ENCODE assay signal across 17 mouse cellular contexts in genomic region chr11:103053191-103054076, GRCm38 (mm10). TPM values are rescaled to one million over a fixed set of nuclear protein-coding genes. Genes with fewer than 3 reads are reported as not detected.
DNase-seq lines count a peak whose midpoint lies in the region.
"Had no signal": no experiment of that assay in that cellular context is flagged by ENCODE, and none has a peak within 500 bp of the region (broad histone marks: within the 10 kb centered on the region; RNA-seq: fewer than 3 reads in every experiment).

No protein-coding gene starts in this region.

- no peaks in the 10 kb centered on the region for H3K9me3 ChIP-seq in heart, embryonic 10.5 days
- H3K9me3 ChIP-seq: embryonic facial prominence, embryonic 13.5 days; hindbrain, embryonic 12.5 days; liver, embryonic 12.5 days; lung, embryonic 15.5 days had no signal

- peaks cover 81% of the 10 kb centered on the region for H3K36me3 ChIP-seq in heart, embryonic 10.5 days
- H3K36me3 ChIP-seq in macrophage (ENCODE audit: inconsistent target), result peaks cover 50% of the 10 kb centered on the region

- intact Hi-C loops in heart, postnatal 14 days (cut with DNase I), result loop anchor here (2.0 kb wide), 2 partner anchors 53 to 153 kb away; partner anchors contain the start of gene Gfap

- H3K4me1 ChIP-seq in heart, embryonic 10.5 days, result peaks cover 11% of the 10 kb centered on the region; the same call in 1 of the 2 replicates
- H3K4me1 ChIP-seq: embryonic facial prominence, embryonic 13.5 days; liver, embryonic 12.5 days; lung, embryonic 15.5 days had no signal

- DNase-seq in heart, embryonic 10.5 days (ENCODE audit: low spot score), result no peak
- no peak for DNase-seq in heart, postnatal 14 days
- peak; percentile 76 for DNase-seq in layer of hippocampus, adult 9-11 months
- DNase-seq in layer of hippocampus, postnatal 25 days (ENCODE audit: extremely low spot score in 1 of 2, low spot score in 1 of 2), result no peak
- peak; percentile 26 for DNase-seq in brain, adult 2 months (ENCODE audit: low read depth, low spot score)
- no peak for DNase-seq in urinary bladder, postnatal 25 days (ENCODE audit: low spot score)
- DNase-seq: cerebellum, adult 9-11 months; kidney, adult 18-20 months; kidney, postnatal 10 days; lung, postnatal 4 days; retina, postnatal 1 day; thymus, postnatal 25 days had no signal

- H3K79me2 ChIP-seq in macrophage (ENCODE audit: inconsistent target), result peaks cover 21% of the 10 kb centered on the region; the same call in 1 of the 2 replicates

- 0 out of 2 replicates have a peak overlapping the region, but pooled peaks have one; percentile 43 for H3K27ac ChIP-seq in heart, embryonic 10.5 days
- peak overlapping the region; percentile 31; the same call in 1 of the 2 replicates for H3K27ac ChIP-seq in macrophage
- H3K27ac ChIP-seq: embryonic facial prominence, embryonic 13.5 days; hindbrain, embryonic 12.5 days; liver, embryonic 12.5 days; lung, embryonic 15.5 days had no signal

- 86% methylated on average over 18 of the region's 18 CpGs for WGBS in heart, embryonic 10.5 days
- WGBS in macrophage (ENCODE audit: missing documents), result 91% methylated on average over 17 of the region's 18 CpGs

- H3K27me3 ChIP-seq in heart, embryonic 10.5 days (ENCODE audit: insufficient read depth, poor library complexity, severe bottlenecking), result no peaks in the 10 kb centered on the region
- H3K27me3 ChIP-seq: embryonic facial prominence, embryonic 13.5 days; hindbrain, embryonic 12.5 days; liver, embryonic 12.5 days; lung, embryonic 15.5 days had no signal

- H3K4me3 ChIP-seq in heart, embryonic 10.5 days, result no peak overlapping the region
- no peak overlapping the region for H3K4me3 ChIP-seq in macrophage (ENCODE audit: inconsistent target)
- H3K4me3 ChIP-seq: embryonic facial prominence, embryonic 13.5 days; hindbrain, embryonic 12.5 days; liver, embryonic 12.5 days; lung, embryonic 15.5 days had no signal

RNA-seq across cellular contexts. Expression of gene Dcakd, which starts 25.3 kb away (rescaled TPM):
- polyA plus RNA-seq in heart, embryonic 10.5 days (2016; fragmentation: Nextera tagmentation; extraction: Ambion mirVana), result 113 and 137 TPM in 2 replicates
- total RNA-seq in heart, postnatal 14 days (2021), result 10 to 100 TPM; 68.5 to 71.1 TPM
- total RNA-seq in layer of hippocampus, postnatal 25 days (2021), result 100 to 1,000 TPM; 106 to 109 TPM
- total RNA-seq in macrophage (2018; cell fraction: chromatin; rRNA removed), result 10 to 100 TPM in 21 of 26 experiments, 1 to 10 TPM in 5; 4.7 to 63.8 (median 24.2) TPM
- total RNA-seq in macrophage (2018; cell fraction: cytosol; rRNA removed), result 10 to 100 TPM in 25 of 26 experiments, 1 to 10 TPM in 1; 9.0 to 27.8 (median 21.2) TPM
- total RNA-seq in macrophage (2018; cell fraction: nucleus; rRNA removed), result 10 to 100 TPM in 25 of 26 experiments, 1 to 10 TPM in 1; 8.1 to 54.4 (median 21.1) TPM
- 24.3 to 27.5 TPM (median 26.4 TPM) in 3 replicates for polyA plus RNA-seq in macrophage (2018)

RNA-seq across cellular contexts. Expression of gene Nmt1, which starts 25.4 kb away (rescaled TPM):
- 58.4 and 59.0 TPM in 2 replicates for polyA plus RNA-seq in heart, embryonic 10.5 days (2016; fragmentation: Nextera tagmentation; extraction: Ambion mirVana)
- total RNA-seq in heart, postnatal 14 days (2021), result 10 to 100 TPM; 61.0 to 62.1 TPM
- total RNA-seq in layer of hippocampus, postnatal 25 days (2021), result 100 to 1,000 TPM; 153 to 166 TPM
- 10 to 100 TPM; 17.8 to 62.3 (median 36.5) TPM for total RNA-seq in macrophage (2018; cell fraction: chromatin; rRNA removed)
- total RNA-seq in macrophage (2018; cell fraction: cytosol; rRNA removed), result 100 to 1,000 TPM in 2 of 26 experiments, 10 to 100 TPM in 24; 47.5 to 103 (median 66.1) TPM
- 10 to 100 TPM; 18.3 to 57.8 (median 36.3) TPM for total RNA-seq in macrophage (2018; cell fraction: nucleus; rRNA removed)
- 58.0 to 93.5 TPM (median 59.5 TPM) in 3 replicates for polyA plus RNA-seq in macrophage (2018)

RNA-seq across cellular contexts. Expression of gene Plcd3, which starts 48.0 kb away (rescaled TPM):
- 3.6 and 4.8 TPM in 2 replicates for polyA plus RNA-seq in heart, embryonic 10.5 days (2016; fragmentation: Nextera tagmentation; extraction: Ambion mirVana)
- total RNA-seq in heart, postnatal 14 days (2021), result 10 to 100 TPM; 19.4 to 20.9 TPM
- total RNA-seq in layer of hippocampus, postnatal 25 days (2021), result 10 to 100 TPM in 1 of 2 experiments, 1 to 10 TPM in 1; 9.1 to 10.2 TPM
- total RNA-seq in macrophage (2018; cell fraction: chromatin; rRNA removed), result 1 to 10 TPM in 2 of 26 experiments, under 1 TPM in 12, not detected in 12; 0.24 to 2.5 (median 0.41) TPM
- total RNA-seq in macrophage (2018; cell fraction: cytosol; rRNA removed), result under 1 TPM in 15 of 26 experiments, not detected in 11; 0.04 to 0.25 (median 0.09) TPM
- 1 to 10 TPM in 1 of 26 experiments, under 1 TPM in 6, not detected in 19; 0.12 to 1.1 (median 0.25) TPM for total RNA-seq in macrophage (2018; cell fraction: nucleus; rRNA removed)
- 0.07 to 0.21 TPM in 2 of 3 replicates, not detected in the other for polyA plus RNA-seq in macrophage (2018)

RNA-seq across cellular contexts. Expression of gene Acbd4, which starts 48.0 kb away (rescaled TPM):
- 9.8 and 10.2 TPM in 2 replicates for polyA plus RNA-seq in heart, embryonic 10.5 days (2016; fragmentation: Nextera tagmentation; extraction: Ambion mirVana)
- total RNA-seq in heart, postnatal 14 days (2021), result 10 to 100 TPM; 30.5 to 34.5 TPM
- 10 to 100 TPM; 79.5 to 90.4 TPM for total RNA-seq in layer of hippocampus, postnatal 25 days (2021)
- 10 to 100 TPM in 19 of 26 experiments, 1 to 10 TPM in 7; 5.0 to 35.6 (median 19.3) TPM for total RNA-seq in macrophage (2018; cell fraction: chromatin; rRNA removed)
- 10 to 100 TPM in 21 of 26 experiments, 1 to 10 TPM in 5; 6.8 to 26.2 (median 14.3) TPM for total RNA-seq in macrophage (2018; cell fraction: cytosol; rRNA removed)
- 10 to 100 TPM in 15 of 26 experiments, 1 to 10 TPM in 11; 4.3 to 28.6 (median 11.3) TPM for total RNA-seq in macrophage (2018; cell fraction: nucleus; rRNA removed)
- 8.8 to 14.0 TPM (median 10.0 TPM) in 3 replicates for polyA plus RNA-seq in macrophage (2018)

Comparison
In these comparisons a context has a peak if more than half of its experiments do, and no peak if none do; other contexts are left out.
1. DNase-seq: peak in layer of hippocampus, adult 9-11 months (single experiment) and brain, adult 2 months (single experiment); none in heart, embryonic 10.5 days (single experiment), heart, postnatal 14 days (0 of 2), layer of hippocampus, postnatal 25 days (0 of 2) and urinary bladder, postnatal 25 days (single experiment).